Comparison of ENCODE assay signal across 8 mouse cellular contexts in genomic region chr4:142248426-142248825, GRCm38 (mm10). TPM values are rescaled to one million over a fixed set of nuclear protein-coding genes. Genes with fewer than 3 reads are reported as not detected.
DNase-seq lines count a peak whose midpoint lies in the region; ATAC-seq lines count a peak whose summit lies in the region.

No protein-coding gene starts in this region.

- ATAC-seq in common myeloid progenitor, adult 5-6 weeks (replicated peaks; ENCODE audit: low read depth, poor library complexity, severe bottlenecking): peak; percentile 85

- peak; percentile 26 for DNase-seq in 3T3-L1 (ENCODE audit: low read depth, low spot score)
- DNase-seq in adrenal gland, adult (ENCODE audit: inconsistent age in 2 of 2, low spot score in 1 of 2): peak; percentile 76 to 95
- DNase-seq in heart, adult 18-20 months: peak; percentile 70 to 95
- peak; percentile 93 for DNase-seq in kidney, postnatal 10 days
- peak; percentile 68 to 81 for DNase-seq in lung, adult 18-20 months
- peak; percentile 83 for DNase-seq in ovary, postnatal 14 days (ENCODE audit: low spot score)
- peak; percentile 77 for DNase-seq in thymus, postnatal 14 days

RNA-seq across cellular contexts. Expression of gene Kazn, which starts 9.2 kb away (rescaled TPM):
- total RNA-seq in common myeloid progenitor, adult 5-6 weeks (2017): 0.50 and 0.97 TPM in 2 replicates
- 1 to 10 TPM; 2.8 to 3.1 TPM for total RNA-seq in heart, adult 18-20 months (2021)

Comparison
In these comparisons a context has a peak if more than half of its experiments do, and no peak if none do; other contexts are left out.
1. Peak in every context shown above with its lines: DNase-seq and ATAC-seq.
2. DNase-seq: peak in every context shown above with its lines; median percentile 93 in kidney, postnatal 10 days; 86 in adrenal gland, adult; 83 in ovary, postnatal 14 days; 82 in heart, adult 18-20 months; 77 in thymus, postnatal 14 days; 74 in lung, adult 18-20 months; 26 in 3T3-L1.